Mouse (Mus musculus) forebrain, embryonic 10.5 days (tissue): ENCODE measurements around the gene Gm32742. TPM values are rescaled to one million over a fixed set of nuclear protein-coding genes. Genes with fewer than 3 reads are reported as not detected.
A peak's percentile ranks its signal among the peaks of the same experiment; 100 is the strongest.

ENCODE experiments used
- DNase-seq: peaks from one replicate; pipeline ENCODE4 v3.0.0-alpha.2; 2017; ENCODE audit warnings: low spot score; ENCODE audit errors: extremely low spot score
- H3K27ac ChIP-seq: fragments of 300-500 bp; sonication (generic); 2 replicates; pipeline ENCODE4 v1.5.1; 2016; ENCODE audit warnings: mild to moderate bottlenecking
- H3K27me3 ChIP-seq: fragments of 300-500 bp; sonication (generic); 2 replicates; pipeline ENCODE4 v1.6.1; 2016; ENCODE audit warnings: mild to moderate bottlenecking; ENCODE audit not compliant: poor library complexity, severe bottlenecking
- H3K36me3 ChIP-seq: fragments of 300-500 bp; sonication (generic); replicated peaks from 2 replicates; pipeline ENCODE4 v1.6.1; 2016; ENCODE audit warnings: mild to moderate bottlenecking, moderate library complexity
- H3K4me1 ChIP-seq: fragments of 300-500 bp; sonication (generic); 2 replicates; pipeline ENCODE4 v1.6.1; 2016
- H3K4me3 ChIP-seq: fragments of 300-500 bp; sonication (generic); 2 replicates; pipeline ENCODE4 v1.5.1; 2016; ENCODE audit warnings: mild to moderate bottlenecking, moderate library complexity
- H3K9me3 ChIP-seq: fragments of 300-500 bp; sonication (generic); 2 replicates; pipeline ENCODE4 v1.6.1; 2016; ENCODE audit warnings: mild to moderate bottlenecking, moderate library complexity
- WGBS: fragments of 180-500 bp; shearing (Covaris S2); methylation state at CpG from one replicate; pipeline ENCODE4 v1.1.7; 2016; 5-methylcytosine and 5-hydroxymethylcytosine counted together
- polyA plus RNA-seq: library from polyadenylated mRNA; unstranded; fragments of >200 nt; fragmentation: Nextera tagmentation; extraction: Ambion mirVana; gene quantifications from 2 replicates; pipeline ENCODE4 v1.2.1, GENCODE M21; 2016

Gene Gm32742
- polyA plus RNA-seq, 1 experiment from 2014 or later: not detected

GRCm38 (mm10) chr9:51175722-51176121, 10.4 kb upstream of the Gm32742 start:
- Histone ChIP-seq H3K4me1 (no peaks in the 10 kb centered on the region), H3K36me3 (no peaks in the 10 kb centered on the region), H3K9me3 (no peaks in the 10 kb centered on the region), H3K27ac (no peak overlapping the region), H3K4me3 (no peak overlapping the region), H3K27me3 (no peaks in the 10 kb centered on the region)
- WGBS: 89% methylated on average over 1 of the region's 1 CpGs
- no peak for DNase-seq

DNA sequence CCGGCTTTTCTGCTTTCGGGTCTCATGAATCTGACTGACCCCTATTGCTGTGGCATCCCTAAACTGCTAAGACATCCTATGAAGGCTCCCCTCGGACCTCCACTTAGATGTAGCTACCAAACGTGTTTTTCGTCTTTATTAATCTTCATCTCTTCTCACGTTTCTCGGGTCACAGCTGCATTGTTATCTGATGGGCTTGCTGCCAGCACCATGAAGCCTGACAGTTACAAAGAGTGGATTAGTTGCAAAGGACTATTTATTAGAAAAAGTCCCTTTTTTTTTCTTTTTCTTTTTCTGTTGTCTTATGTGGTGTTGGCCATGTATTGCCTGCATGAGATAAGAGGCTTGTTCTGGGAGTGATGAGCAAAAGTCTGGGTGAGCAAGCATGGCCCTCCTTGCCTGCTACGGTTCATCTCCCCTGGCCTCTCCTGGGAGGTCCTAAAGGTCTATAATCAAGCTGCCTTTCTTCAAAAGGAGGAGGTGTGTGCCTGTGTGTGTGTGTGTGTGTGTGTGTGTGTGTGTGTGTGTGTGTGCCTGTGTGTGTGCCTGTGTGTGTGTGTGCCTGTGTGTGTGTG, 9.7 kb upstream of the Gm32742 start:
- H3K27me3 ChIP-seq: no peaks in the 10 kb centered on the region
- no peak for DNase-seq
- no peak overlapping the region for H3K27ac ChIP-seq
- H3K4me3 ChIP-seq: no peak overlapping the region
- no peaks in the 10 kb centered on the region for H3K36me3 ChIP-seq
- 83% methylated on average over 8 of the region's 8 CpGs for WGBS
- H3K4me1 ChIP-seq: no peaks in the 10 kb centered on the region
- H3K9me3 ChIP-seq: no peaks in the 10 kb centered on the region

GRCm38 (mm10) chr9:51170298-51170697, 5.0 kb upstream of the Gm32742 start:
- WGBS: 76% methylated on average over 6 of the region's 6 CpGs
- H3K36me3 ChIP-seq: no peaks in the 10 kb centered on the region
- no peak for DNase-seq
- H3K4me3 ChIP-seq: no peak overlapping the region
- no peaks in the 10 kb centered on the region for H3K9me3 ChIP-seq
- H3K27ac ChIP-seq: no peak overlapping the region
- no peaks in the 10 kb centered on the region for H3K27me3 ChIP-seq
- H3K4me1 ChIP-seq: peaks cover 14% of the 10 kb centered on the region

- Histone ChIP-seq H3K36me3 (no peaks in the 10 kb centered on the region), H3K27me3 (no peaks in the 10 kb centered on the region), H3K27ac (no peak overlapping the region), H3K4me1 (peaks cover 14% of the 10 kb centered on the region), H3K9me3 (no peaks in the 10 kb centered on the region), H3K4me3 (no peak overlapping the region)
- no peak for DNase-seq
- WGBS: 87% methylated on average over 7 of the region's 7 CpGs
Observed at GRCm38 (mm10) chr9:51169133-51169532, 3.8 kb upstream of the Gm32742 start.

- no peak for DNase-seq
- H3K9me3 ChIP-seq: no peaks in the 10 kb centered on the region
- H3K36me3 ChIP-seq: no peaks in the 10 kb centered on the region
- WGBS: 81% methylated on average over 5 of the region's 5 CpGs
- no peak overlapping the region for H3K4me3 ChIP-seq
- no peak overlapping the region for H3K27ac ChIP-seq
- H3K27me3 ChIP-seq: no peaks in the 10 kb centered on the region
- H3K4me1 ChIP-seq: peaks cover 14% of the 10 kb centered on the region
Observed at GRCm38 (mm10) chr9:51168698-51169097, 3.4 kb upstream of the Gm32742 start.

DNA sequence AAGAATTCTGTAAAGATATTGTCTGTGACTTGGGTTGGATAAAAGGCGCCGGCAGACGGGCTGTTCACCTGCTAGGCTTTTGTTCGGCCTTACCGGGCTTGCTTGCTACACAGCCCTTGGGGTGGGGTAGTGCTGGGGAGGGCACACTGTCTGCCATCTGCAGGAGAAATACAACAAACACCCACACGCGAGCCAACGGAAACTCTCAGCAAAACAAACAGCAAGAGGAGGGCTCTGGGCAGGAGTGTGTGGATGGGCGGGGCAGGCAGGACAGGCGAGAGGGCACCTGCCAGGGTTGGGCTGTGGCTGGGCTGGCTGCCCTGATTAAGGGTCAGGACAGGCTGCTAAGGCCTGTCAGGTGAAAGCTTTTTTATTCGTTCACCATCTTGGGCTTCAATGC, 2.6 kb upstream of the Gm32742 start:
- Histone ChIP-seq H3K4me3 (no peak overlapping the region), H3K36me3 (no peaks in the 10 kb centered on the region)
- 73% methylated on average over 11 of the region's 11 CpGs for WGBS

DNA sequence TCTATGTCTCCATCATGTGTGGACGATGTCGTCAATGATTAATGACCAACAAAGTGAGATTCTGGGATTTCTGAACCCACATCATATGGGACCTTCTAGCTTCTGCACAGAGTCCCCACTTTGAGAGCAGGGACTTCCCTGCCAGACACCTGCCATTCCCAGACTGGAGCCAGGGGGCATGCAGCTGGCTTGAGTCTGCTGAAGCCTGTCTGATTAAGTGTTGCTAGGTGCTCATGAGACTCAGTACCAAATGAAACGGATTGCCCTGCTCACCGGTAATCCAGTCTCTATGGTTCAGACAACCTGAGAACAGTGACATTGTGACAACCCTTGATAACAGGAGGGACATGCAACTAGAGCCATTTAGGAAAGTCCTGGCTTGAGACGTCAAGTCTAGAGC, 1.3 kb downstream of the Gm32742 start:
- H3K4me1 ChIP-seq: peaks cover 14% of the 10 kb centered on the region
- H3K9me3 ChIP-seq: no peaks in the 10 kb centered on the region
- H3K27me3 ChIP-seq: 0 out of 2 replicates have a peak, but pooled peaks cover 15% of the 10 kb centered on the region
- no peak overlapping the region for H3K4me3 ChIP-seq
- WGBS: 93% methylated on average over 5 of the region's 5 CpGs
- H3K27ac ChIP-seq: no peak overlapping the region
- no peaks in the 10 kb centered on the region for H3K36me3 ChIP-seq
- DNase-seq: no peak

More for the DNA sequence above, 2.6 kb upstream of the Gm32742 start:
- peaks cover 14% of the 10 kb centered on the region for H3K4me1 ChIP-seq
- no peak for DNase-seq
- H3K27me3 ChIP-seq: no peaks in the 10 kb centered on the region
- no peak overlapping the region for H3K27ac ChIP-seq
- no peaks in the 10 kb centered on the region for H3K9me3 ChIP-seq

GRCm38 (mm10) chr9:51161771-51162388, 3.4 kb downstream of the Gm32742 start:
- H3K9me3 ChIP-seq: no peaks in the 10 kb centered on the region
- peaks cover 6% of the 10 kb centered on the region for H3K4me1 ChIP-seq
- 0 out of 2 replicates have a peak, but pooled peaks cover 15% of the 10 kb centered on the region for H3K27me3 ChIP-seq
- H3K27ac ChIP-seq: no peak overlapping the region
- peak; percentile 79 for DNase-seq
- H3K36me3 ChIP-seq: no peaks in the 10 kb centered on the region
- WGBS: 30% methylated on average over 4 of the region's 4 CpGs
- H3K4me3 ChIP-seq: no peak overlapping the region

- Histone ChIP-seq H3K4me3 (peak overlapping the region; percentile 27; the same call in 1 of the 2 replicates), H3K9me3 (no peaks in the 10 kb centered on the region), H3K27me3 (peaks cover 15% of the 10 kb centered on the region; the same call in 1 of the 2 replicates), H3K4me1 (peaks cover 17% of the 10 kb centered on the region), H3K27ac (peak overlapping the region; percentile 35; the same call in 1 of the 2 replicates), H3K36me3 (no peaks in the 10 kb centered on the region)
- DNase-seq: peak; percentile 66
- WGBS: 21% methylated on average over 13 of the region's 13 CpGs
Observed at GRCm38 (mm10) chr9:51152079-51152752, 13.1 kb downstream of the Gm32742 start.

- 90% methylated on average over 5 of the region's 5 CpGs for WGBS
- H3K36me3 ChIP-seq: no peaks in the 10 kb centered on the region
- no peaks in the 10 kb centered on the region for H3K9me3 ChIP-seq
Observed at GRCm38 (mm10) chr9:51147294-51147693, 18.0 kb downstream of the Gm32742 start.

GRCm38 (mm10) chr9:51146496-51146895, 18.8 kb downstream of the Gm32742 start:
- DNase-seq: no peak
- 91% methylated on average over 4 of the region's 4 CpGs for WGBS
- no peaks in the 10 kb centered on the region for H3K36me3 ChIP-seq
- H3K27me3 ChIP-seq: peaks cover 8% of the 10 kb centered on the region; the same call in 1 of the 2 replicates
- peaks cover 9% of the 10 kb centered on the region for H3K4me1 ChIP-seq
- no peak overlapping the region for H3K27ac ChIP-seq
- H3K4me3 ChIP-seq: no peak overlapping the region
- no peaks in the 10 kb centered on the region for H3K9me3 ChIP-seq

More at GRCm38 (mm10) chr9:51147294-51147693, 18.0 kb downstream of the Gm32742 start:
- Histone ChIP-seq H3K27me3 (peaks cover 15% of the 10 kb centered on the region; the same call in 1 of the 2 replicates), H3K4me3 (no peak overlapping the region), H3K27ac (no peak overlapping the region), H3K4me1 (peaks cover 17% of the 10 kb centered on the region)
- DNase-seq: no peak

DNA sequence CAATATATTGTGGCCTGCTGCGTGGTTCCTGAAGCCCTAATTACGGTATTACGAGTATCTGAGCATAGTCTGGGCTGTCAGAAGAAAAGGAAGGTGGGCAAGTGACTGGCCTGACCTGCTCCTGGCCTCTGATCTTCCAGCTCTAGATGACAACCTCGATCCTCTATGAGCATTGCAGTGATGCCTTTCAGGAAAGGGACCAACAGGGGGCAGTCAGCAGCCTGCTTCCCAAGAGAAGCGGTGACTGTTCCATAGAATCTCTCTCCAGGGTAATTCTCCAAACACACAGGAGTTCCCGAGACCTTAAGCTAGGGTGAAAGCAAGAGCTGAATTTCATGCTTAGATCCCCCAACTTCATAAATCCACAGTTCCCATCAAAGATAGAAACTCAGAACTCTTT, 21.1 kb downstream of the Gm32742 start:
- no peaks in the 10 kb centered on the region for H3K36me3 ChIP-seq
- peaks cover 8% of the 10 kb centered on the region for H3K4me1 ChIP-seq
- no peak overlapping the region for H3K27ac ChIP-seq
- H3K4me3 ChIP-seq: no peak overlapping the region
- no peak for DNase-seq
- H3K9me3 ChIP-seq: no peaks in the 10 kb centered on the region
- 71% methylated on average over 6 of the region's 6 CpGs for WGBS
- no peaks in the 10 kb centered on the region for H3K27me3 ChIP-seq

- H3K27me3 ChIP-seq: no peaks in the 10 kb centered on the region
- H3K27ac ChIP-seq: no peak overlapping the region
- DNase-seq: no peak
Observed at GRCm38 (mm10) chr9:51143437-51143836, 21.9 kb downstream of the Gm32742 start.

More at GRCm38 (mm10) chr9:51143437-51143836, 21.9 kb downstream of the Gm32742 start:
- Histone ChIP-seq H3K9me3 (no peaks in the 10 kb centered on the region), H3K4me1 (peaks cover 8% of the 10 kb centered on the region), H3K4me3 (no peak overlapping the region), H3K36me3 (no peaks in the 10 kb centered on the region)
- WGBS: 100% methylated on average over 1 of the region's 1 CpGs
